Mouse (Mus musculus) hindbrain, embryonic 12.5 days (tissue): ENCODE data around the gene Kdm4b. TPM values are rescaled to one million over a fixed set of nuclear protein-coding genes. Genes with fewer than 3 reads are reported as not detected.

Source experiments
- ATAC-seq: fragments of 200-750 bp; cut with Nextera tagmentation; 2 replicates; pipeline ENCODE4 v1.8.0; 2017; ENCODE audit warnings: moderate TSS enrichment; ENCODE audit not compliant: low FRiP score
- H3K27ac ChIP-seq: fragments of 300-500 bp; sonication (generic); 2 replicates; pipeline ENCODE4 v1.5.1; 2016; ENCODE audit warnings: mild to moderate bottlenecking
- H3K27me3 ChIP-seq: fragments of 300-500 bp; sonication (generic); 2 replicates; pipeline ENCODE4 v1.6.1; 2016; ENCODE audit warnings: mild to moderate bottlenecking
- H3K36me3 ChIP-seq: fragments of 300-500 bp; sonication (generic); 2 replicates; pipeline ENCODE4 v1.6.1; 2016; ENCODE audit warnings: mild to moderate bottlenecking
- H3K4me1 ChIP-seq: fragments of 300-500 bp; sonication (generic); 2 replicates; pipeline ENCODE4 v1.6.1; 2016
- H3K4me2 ChIP-seq: fragments of 300-500 bp; sonication (generic); replicated peaks from 2 replicates; pipeline ENCODE4 v1.6.1; 2016; ENCODE audit warnings: mild to moderate bottlenecking
- H3K4me3 ChIP-seq: fragments of 300-500 bp; sonication (generic); 2 replicates; pipeline ENCODE4 v1.5.1; 2016; ENCODE audit warnings: mild to moderate bottlenecking
- H3K9ac ChIP-seq: fragments of 300-500 bp; sonication (generic); 2 replicates; pipeline ENCODE4 v1.6.1; 2016; ENCODE audit warnings: mild to moderate bottlenecking, moderate library complexity
- H3K9me3 ChIP-seq: fragments of 300-500 bp; sonication (generic); replicated peaks from 2 replicates; pipeline ENCODE4 v1.6.1; 2016; ENCODE audit warnings: mild to moderate bottlenecking
- WGBS: fragments of 180-500 bp; shearing (Covaris S2); methylation state at CpG from one replicate; pipeline ENCODE4 v1.1.7; 2016; 5-methylcytosine and 5-hydroxymethylcytosine counted together
- polyA plus RNA-seq: library from polyadenylated mRNA; unstranded; fragments of >200 nt; fragmentation: Nextera tagmentation; extraction: Ambion mirVana; gene quantifications from 2 replicates; pipeline ENCODE4 v1.2.1, GENCODE M21; 2016

Kdm4b gene
- polyA plus RNA-seq, 1 experiment from 2014 or later, result 86.9 TPM

- no peaks in the 10 kb centered on the region for H3K27me3 ChIP-seq
- H3K9me3 ChIP-seq, result no peaks in the 10 kb centered on the region
- peak within 1 kb of the TSS; percentile 94 for H3K4me2 ChIP-seq
- peak; percentile 50 for ATAC-seq
- peak within 1 kb of the TSS; percentile 75 for H3K27ac ChIP-seq
- peaks cover 38% of the 10 kb centered on the region for H3K4me1 ChIP-seq
- WGBS, result under 1% methylated on average over 43 of the region's 43 CpGs
- peak within 1 kb of the TSS; percentile 82 for H3K9ac ChIP-seq
- H3K36me3 ChIP-seq, result peaks cover 7% of the 10 kb centered on the region
- peak within 1 kb of the TSS; percentile 79 for H3K4me3 ChIP-seq
Observed at GRCm38 (mm10) chr17:56303160-56303846, 22.6 kb upstream of the Kdm4b start, which contains the start of gene Uhrf1. Gene Uhrf1, plus strand, starts transcription at chr17:56303321.

- under 1% methylated on average over 68 of the region's 68 CpGs for WGBS
- H3K4me1 ChIP-seq, result peaks cover 38% of the 10 kb centered on the region
- peak overlapping the region; percentile 94 for H3K4me2 ChIP-seq
- H3K27ac ChIP-seq, result peak overlapping the region; percentile 75
- H3K36me3 ChIP-seq, result peaks cover 12% of the 10 kb centered on the region
- peak; percentile 94 for ATAC-seq
- no peaks in the 10 kb centered on the region for H3K27me3 ChIP-seq
- H3K9me3 ChIP-seq, result no peaks in the 10 kb centered on the region
- peak overlapping the region; percentile 79 for H3K4me3 ChIP-seq
- peak overlapping the region; percentile 82 for H3K9ac ChIP-seq
Observed at GRCm38 (mm10) chr17:56303847-56304586, 21.8 kb upstream of the Kdm4b start.

- H3K4me3 ChIP-seq, result peak overlapping the region; percentile 79
- ATAC-seq, result peak; percentile 18; the same call in 1 of the 2 replicates
- H3K36me3 ChIP-seq, result peaks cover 17% of the 10 kb centered on the region
- peak overlapping the region; percentile 94 for H3K4me2 ChIP-seq
- H3K27ac ChIP-seq, result no peak overlapping the region
- 17% methylated on average over 11 of the region's 11 CpGs for WGBS
- peaks cover 38% of the 10 kb centered on the region for H3K4me1 ChIP-seq
- peak overlapping the region; percentile 82 for H3K9ac ChIP-seq
- H3K9me3 ChIP-seq, result no peaks in the 10 kb centered on the region
- H3K27me3 ChIP-seq, result no peaks in the 10 kb centered on the region
Observed at GRCm38 (mm10) chr17:56304718-56305117, 21.1 kb upstream of the Kdm4b start.

GRCm38 (mm10) chr17:56305156-56305555 lies 20.7 kb upstream of the Kdm4b start:
- H3K4me2 ChIP-seq, result peak overlapping the region; percentile 94
- peak overlapping the region; percentile 82 for H3K9ac ChIP-seq
- H3K27me3 ChIP-seq, result no peaks in the 10 kb centered on the region
- 37% methylated on average over 9 of the region's 9 CpGs for WGBS
- no peak overlapping the region for H3K27ac ChIP-seq
- peaks cover 38% of the 10 kb centered on the region for H3K4me1 ChIP-seq
- H3K36me3 ChIP-seq, result peaks cover 22% of the 10 kb centered on the region
- H3K9me3 ChIP-seq, result no peaks in the 10 kb centered on the region
- no peak for ATAC-seq
- peak overlapping the region; percentile 79 for H3K4me3 ChIP-seq

DNA sequence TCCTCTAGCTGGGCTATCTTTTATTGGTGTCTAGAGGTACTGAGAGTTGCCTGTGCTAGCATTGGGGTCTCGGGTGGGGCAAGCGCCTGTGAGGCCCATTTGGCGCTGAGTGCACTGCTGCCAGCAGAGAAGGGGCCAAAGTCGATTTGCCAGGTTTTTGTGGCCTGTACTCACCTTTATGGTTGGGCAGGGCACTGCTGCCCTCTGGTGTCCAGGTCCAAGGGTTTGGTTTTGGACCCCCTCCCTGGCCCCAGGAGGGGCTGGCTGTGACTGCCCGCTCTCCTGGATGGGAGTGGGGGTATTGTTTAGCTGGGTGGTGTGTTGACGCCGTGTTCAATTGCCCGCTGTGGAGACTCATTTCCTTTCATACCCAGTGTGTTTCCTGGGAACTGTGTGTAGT lies 20.0 kb upstream of the Kdm4b start:
- H3K36me3 ChIP-seq, result peaks cover 25% of the 10 kb centered on the region
- peak overlapping the region; percentile 79; the same call in 1 of the 2 replicates for H3K4me3 ChIP-seq
- no peaks in the 10 kb centered on the region for H3K9me3 ChIP-seq
- WGBS, result 70% methylated on average over 8 of the region's 8 CpGs
- no peak for ATAC-seq
- H3K27me3 ChIP-seq, result no peaks in the 10 kb centered on the region
- H3K4me2 ChIP-seq, result peak overlapping the region; percentile 94
- H3K4me1 ChIP-seq, result peaks cover 38% of the 10 kb centered on the region
- H3K27ac ChIP-seq, result no peak overlapping the region
- H3K9ac ChIP-seq, result peak overlapping the region; percentile 13; the same call in 1 of the 2 replicates

DNA sequence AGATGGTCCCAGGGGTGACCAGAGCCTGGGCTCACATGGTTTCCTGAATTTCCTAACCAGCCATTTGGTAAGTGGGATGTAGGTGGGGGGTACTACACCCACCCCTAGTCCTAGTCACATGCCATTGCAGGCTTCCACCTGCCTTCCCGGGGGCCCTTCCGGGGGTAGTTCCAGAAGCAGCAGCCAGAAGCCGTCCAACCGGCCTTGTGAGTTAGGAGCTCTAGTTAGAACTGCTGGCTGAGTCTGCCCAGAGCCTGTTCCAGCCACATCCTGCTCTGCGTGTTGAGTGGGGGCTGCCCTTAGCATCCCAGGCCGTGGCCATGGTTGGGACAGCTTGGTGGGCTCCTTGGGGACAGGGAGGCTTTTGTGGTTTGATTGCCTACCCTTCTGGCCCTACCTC lies 17.8 kb upstream of the Kdm4b start:
- H3K27me3 ChIP-seq, result no peaks in the 10 kb centered on the region
- H3K9me3 ChIP-seq, result no peaks in the 10 kb centered on the region
- no peak for ATAC-seq
- no peak overlapping the region for H3K27ac ChIP-seq
- H3K4me2 ChIP-seq, result no peak overlapping the region
- no peak overlapping the region for H3K4me3 ChIP-seq
- peaks cover 33% of the 10 kb centered on the region for H3K4me1 ChIP-seq
- WGBS, result 89% methylated on average over 6 of the region's 6 CpGs
- no peak overlapping the region for H3K9ac ChIP-seq
- H3K36me3 ChIP-seq, result peaks cover 46% of the 10 kb centered on the region

DNA sequence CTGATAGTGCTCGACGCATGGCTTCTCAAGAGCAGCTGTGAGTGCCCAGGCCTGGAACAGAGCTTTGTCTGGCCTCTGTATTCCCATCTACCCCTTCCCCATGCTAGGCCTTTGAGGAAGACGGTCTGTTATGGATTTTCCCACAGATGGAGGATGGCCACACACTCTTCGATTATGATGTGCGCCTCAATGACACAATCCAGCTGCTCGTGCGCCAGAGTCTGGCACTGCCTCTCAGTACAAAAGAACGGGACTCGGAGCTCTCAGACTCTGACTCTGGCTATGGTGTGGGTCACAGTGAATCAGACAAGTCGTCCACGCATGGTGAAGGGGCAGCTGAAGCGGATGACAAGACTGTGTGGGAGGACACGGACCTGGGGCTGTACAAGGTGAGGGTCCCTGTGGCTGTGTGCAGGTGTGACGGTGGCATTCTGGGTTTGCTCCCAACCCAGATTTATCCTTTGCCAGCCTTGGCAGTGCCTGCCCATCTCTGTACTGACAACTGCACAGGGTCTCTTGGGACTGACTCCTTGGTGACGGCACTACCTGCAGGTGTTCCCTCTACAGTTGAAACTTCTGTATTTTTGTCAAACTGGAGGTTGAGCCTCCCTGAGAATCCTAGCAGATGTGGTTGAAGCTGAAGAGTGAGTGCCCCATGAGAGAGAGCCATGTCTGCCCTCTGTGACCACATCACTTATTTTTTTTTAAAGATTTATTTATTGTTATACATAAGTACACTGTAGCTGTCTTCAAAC lies 16.5 kb upstream of the Kdm4b start:
- Histone ChIP-seq H3K27ac (no peak overlapping the region), H3K4me3 (no peak overlapping the region), H3K36me3 (peaks cover 56% of the 10 kb centered on the region), H3K9me3 (no peaks in the 10 kb centered on the region), H3K4me1 (peaks cover 25% of the 10 kb centered on the region), H3K27me3 (no peaks in the 10 kb centered on the region), H3K4me2 (no peak overlapping the region), H3K9ac (no peak overlapping the region)
- no peak for ATAC-seq
- 92% methylated on average over 15 of the region's 15 CpGs for WGBS

DNA sequence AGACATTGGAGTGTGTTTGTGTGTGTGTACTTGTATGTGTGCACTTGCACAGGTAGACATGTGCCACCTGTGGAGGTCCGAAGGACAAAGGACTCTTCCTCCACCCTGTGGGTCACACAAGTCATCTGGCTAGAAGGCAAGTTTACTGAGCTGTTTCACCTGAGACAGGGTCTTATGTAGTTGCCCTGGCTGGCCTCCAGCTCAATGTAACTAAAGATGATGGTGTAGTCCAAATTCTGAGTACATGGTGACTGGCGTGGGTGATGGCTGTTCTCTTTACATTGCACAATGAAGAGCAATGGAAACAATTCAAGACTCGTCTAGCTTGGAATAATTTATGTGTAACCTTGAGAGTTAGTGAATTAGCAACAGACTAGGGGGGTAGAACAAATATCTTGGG lies 1.4 kb upstream of the Kdm4b start:
- no peak overlapping the region for H3K27ac ChIP-seq
- WGBS, result 73% methylated on average over 3 of the region's 3 CpGs
- no peak overlapping the region for H3K4me3 ChIP-seq
- H3K9me3 ChIP-seq, result no peaks in the 10 kb centered on the region
- no peaks in the 10 kb centered on the region for H3K27me3 ChIP-seq
- peaks cover 30% of the 10 kb centered on the region for H3K4me1 ChIP-seq
- H3K36me3 ChIP-seq, result peaks cover 30% of the 10 kb centered on the region
- no peak overlapping the region for H3K4me2 ChIP-seq
- no peak overlapping the region for H3K9ac ChIP-seq
- no peak for ATAC-seq

- Histone ChIP-seq H3K9ac (peak overlapping the region; percentile 96), H3K36me3 (peaks cover 9% of the 10 kb centered on the region), H3K27me3 (no peaks in the 10 kb centered on the region), H3K9me3 (no peaks in the 10 kb centered on the region), H3K4me1 (peaks cover 50% of the 10 kb centered on the region), H3K4me2 (peak overlapping the region; percentile 85), H3K4me3 (peak overlapping the region; percentile 94), H3K27ac (peak overlapping the region; percentile 94)
- peak; percentile 64 for ATAC-seq
- WGBS, result 2% methylated on average over 63 of the region's 67 CpGs
Observed at GRCm38 (mm10) chr17:56326153-56327147, 588 bp downstream of the Kdm4b start.

- Histone ChIP-seq H3K4me3 (no peak overlapping the region), H3K27me3 (no peaks in the 10 kb centered on the region), H3K4me2 (no peak overlapping the region), H3K9me3 (no peaks in the 10 kb centered on the region), H3K36me3 (no peaks in the 10 kb centered on the region), H3K9ac (no peak overlapping the region), H3K27ac (no peak overlapping the region), H3K4me1 (peaks cover 59% of the 10 kb centered on the region)
- ATAC-seq, result no peak
Observed at GRCm38 (mm10) chr17:56329267-56329666, 3.4 kb downstream of the Kdm4b start.

GRCm38 (mm10) chr17:56330345-56330744 lies 4.5 kb downstream of the Kdm4b start:
- peaks cover 55% of the 10 kb centered on the region for H3K4me1 ChIP-seq
- no peaks in the 10 kb centered on the region for H3K36me3 ChIP-seq
- ATAC-seq, result no peak
- H3K4me2 ChIP-seq, result no peak overlapping the region
- no peak overlapping the region for H3K27ac ChIP-seq
- no peak overlapping the region for H3K4me3 ChIP-seq
- H3K9me3 ChIP-seq, result no peaks in the 10 kb centered on the region
- H3K27me3 ChIP-seq, result no peaks in the 10 kb centered on the region
- 74% methylated on average over 3 of the region's 3 CpGs for WGBS
- 0 out of 2 replicates have a peak overlapping the region, but pooled peaks have one; percentile 10 for H3K9ac ChIP-seq
